Mouse (Mus musculus) liver, adult 10 weeks (tissue): ENCODE data around the gene Gm8251. TPM values are rescaled to one million over a fixed set of nuclear protein-coding genes. Genes with fewer than 3 reads are reported as not detected.

Experiments
- polyA plus RNA-seq: library from polyadenylated mRNA; stranded (reverse); fragments of 350-450 nt; fragmentation: Illumina TruSeq; extraction: RNeasy Lipid Tissue Mini Kit (QIAGEN cat#74804); gene quantifications from one replicate; pipeline ENCODE4 v1.2.3, GENCODE M21; 2014; ENCODE audit warnings: low read depth, low replicate concordance

The Gm8251 gene
- polyA plus RNA-seq = 0.05 TPM

GRCm38 (mm10) chr1:44061836-44062235 lies at the start of gene Gm8251:
Gm8251 (minus strand) TSS chr1:44061936.

GRCm38 (mm10) chr1:44102259-44102717 lies 40.6 kb upstream of the Gm8251 start, which contains the start of gene Tex30:
Tex30 (minus strand) TSS chr1:44102441.

GRCm38 (mm10) chr1:44019934-44020333 lies 41.8 kb downstream of the Gm8251 start, which contains the start of gene Mettl21c:
Mettl21c (minus strand) TSS chr1:44020034.

Other genes with a start within 250 kb of the Gm8251 start
- 20.3 TPM for gene Uxs1, start 234.1 kb downstream of the Gm8251 start, polyA plus RNA-seq
- 45.5 TPM for gene Tpp2, start 128.3 kb downstream of the Gm8251 start, polyA plus RNA-seq
- gene Mettl21c, start 41.9 kb downstream of the Gm8251 start, polyA plus RNA-seq = not detected
- gene Tex30, start 40.5 kb upstream of the Gm8251 start, polyA plus RNA-seq = 25.1 TPM
- gene Kdelc1, start 56.9 kb upstream of the Gm8251 start, polyA plus RNA-seq = 10.6 TPM
- 24.4 TPM for gene Bivm, start 57.0 kb upstream of the Gm8251 start, polyA plus RNA-seq
- gene Ercc5, start 85.8 kb upstream of the Gm8251 start, polyA plus RNA-seq = 15.0 TPM
- gene Mettl21e, start 157.0 kb upstream of the Gm8251 start, polyA plus RNA-seq = not detected